Mouse (Mus musculus) spleen, postnatal 10 days (tissue): Measurements from ENCODE around the gene Gabrg3.

Source experiments
- DNase-seq, 2 experiments: peaks; one replicate each; pipeline ENCODE4 v3.0.0; 2021 to 2022; ENCODE audit warnings: low spot score in 2 of 2

Gabrg3 gene

DNA sequence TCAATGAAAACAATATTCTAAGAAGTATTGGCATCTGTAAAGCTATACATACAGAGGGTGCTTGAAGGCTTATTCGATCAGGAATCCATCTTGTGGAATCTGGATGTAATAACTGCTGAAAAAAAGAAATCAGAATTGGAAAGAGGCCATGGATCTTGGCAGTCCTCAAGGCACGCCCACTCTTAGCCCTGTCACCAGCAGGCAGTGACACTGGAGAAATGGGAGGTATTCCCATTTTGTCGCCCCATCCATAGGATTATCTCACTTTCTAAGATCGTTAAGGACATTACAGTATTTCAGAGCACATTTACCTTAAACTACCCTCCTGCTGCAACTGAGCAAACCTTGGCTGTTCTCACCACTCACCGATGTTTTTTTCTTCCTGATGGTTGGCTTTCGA is 657.8 kb downstream of the Gabrg3 start:
- DNase-seq, result no peak
